Mouse (Mus musculus): Measurements from ENCODE around the gene Ogfod2.

The Ogfod2 gene

DNA sequence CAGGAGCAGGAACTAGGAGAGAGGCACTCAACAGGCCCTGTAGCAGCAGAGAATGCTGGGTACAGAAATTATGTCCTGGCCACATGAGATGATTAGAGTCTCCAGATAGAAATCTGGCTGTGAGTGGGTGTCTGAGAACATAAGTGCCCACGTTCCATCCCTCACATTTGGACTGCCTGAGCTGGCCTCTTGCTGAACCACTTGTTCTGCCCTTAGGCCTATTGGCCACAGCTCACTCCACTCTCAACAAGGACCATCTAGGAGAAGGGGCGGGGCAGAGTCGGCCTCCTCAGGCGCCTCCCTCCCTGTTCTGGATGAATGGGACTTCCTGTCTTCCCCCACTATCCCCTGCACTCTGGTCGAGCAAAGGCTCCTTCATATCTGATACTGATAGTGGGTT is 36.9 kb downstream of the Ogfod2 start:
- in situ Hi-C loops (cut with MboI, MseI): no loop called here

GRCm38 (mm10) chr5:124150895-124151294 is 38.8 kb downstream of the Ogfod2 start:
- in situ Hi-C loops (cut with MboI, MseI): no loop called here

- in situ Hi-C loops (cut with MboI, MseI): no loop called here
Observed at GRCm38 (mm10) chr5:124152734-124153133, 40.6 kb downstream of the Ogfod2 start.

- in situ Hi-C loops (cut with MboI, MseI): no loop called here
Observed at GRCm38 (mm10) chr5:124155943-124156342, 43.8 kb downstream of the Ogfod2 start.

DNA sequence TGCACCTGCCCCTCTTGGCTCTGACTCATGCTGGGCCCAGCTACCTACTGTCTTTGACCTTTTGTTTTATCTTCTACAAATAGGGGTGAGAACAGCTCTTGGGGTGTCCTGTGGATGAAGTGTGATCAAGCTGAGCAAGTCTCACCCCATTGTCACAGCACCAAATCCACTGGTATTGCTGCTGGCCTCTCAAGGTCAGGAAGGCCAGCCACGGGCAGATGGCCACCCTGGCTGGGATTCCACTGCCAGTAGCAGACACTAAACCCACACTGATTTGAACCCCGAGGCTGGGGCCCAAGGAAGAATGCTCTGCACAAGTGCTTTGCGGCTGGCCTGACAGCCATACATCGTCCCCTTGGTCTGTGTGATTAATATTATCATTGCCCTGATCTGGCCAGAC is 46.2 kb downstream of the Ogfod2 start:
- in situ Hi-C loops (cut with MboI, MseI): no loop called here

DNA sequence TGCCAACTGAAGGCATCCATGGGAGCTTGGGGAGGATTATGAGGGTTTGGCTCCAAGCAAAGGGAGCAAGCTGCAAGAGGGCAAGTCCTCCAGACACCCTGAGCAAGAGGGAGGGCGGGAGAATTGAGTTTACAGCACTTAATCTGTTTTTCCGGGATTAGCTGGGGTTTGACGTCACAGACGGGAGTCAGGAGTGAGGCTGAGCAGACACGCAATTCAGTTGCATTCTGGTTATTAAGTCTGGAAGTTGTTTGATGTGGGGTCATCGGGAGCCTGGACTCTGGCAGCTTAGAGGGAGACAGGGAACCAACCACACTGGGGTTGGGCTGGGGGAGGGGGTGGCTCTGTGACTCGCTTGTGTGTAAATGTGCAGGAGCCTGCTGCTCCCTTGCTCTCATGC is 47.4 kb downstream of the Ogfod2 start:
- in situ Hi-C loops (cut with MboI, MseI): no loop called here

DNA sequence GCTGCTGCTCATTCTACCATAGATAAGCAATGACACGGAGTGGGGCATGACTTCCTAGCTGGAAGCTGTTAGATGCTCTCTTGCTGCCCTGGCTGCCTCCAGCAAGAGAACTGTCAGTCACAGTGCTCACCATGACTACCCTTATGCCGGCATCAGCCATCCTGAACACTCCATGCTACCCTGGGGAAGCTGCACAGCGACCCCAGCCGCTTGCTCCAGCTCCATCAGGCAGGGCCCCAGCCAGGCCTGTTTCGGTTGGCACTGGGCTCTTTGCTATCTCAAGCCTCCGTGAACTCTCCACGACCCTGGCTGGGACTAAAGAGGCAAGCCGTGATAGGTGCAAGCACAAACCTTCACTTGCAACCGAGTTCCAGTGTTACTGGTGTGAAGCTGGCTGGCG is 49.7 kb downstream of the Ogfod2 start:
- in situ Hi-C loops (cut with MboI, MseI): loop anchor here (5.0 kb wide), 1 partner anchor 95 kb away; no protein-coding TSS in a partner anchor

DNA sequence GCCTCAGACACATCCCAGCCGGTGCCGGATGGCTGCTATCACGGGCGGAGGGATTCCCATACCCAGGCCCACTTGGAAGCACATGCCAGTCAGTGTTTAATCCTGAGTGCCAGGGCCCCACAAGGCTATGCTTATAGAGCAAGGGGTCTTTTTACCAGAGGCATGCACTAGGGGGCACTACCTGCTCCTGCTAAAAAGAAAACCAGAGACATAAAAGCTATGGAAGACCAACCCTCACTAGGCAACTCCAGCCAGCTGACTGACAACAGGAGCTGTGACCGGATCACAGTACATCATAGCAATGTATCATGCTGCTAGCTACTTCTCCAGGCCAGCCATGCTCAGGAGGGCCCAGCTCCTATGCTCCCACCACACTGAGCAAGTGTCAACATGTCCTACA is 50.5 kb downstream of the Ogfod2 start:
- in situ Hi-C loops (cut with MboI, MseI): loop anchor here (5.0 kb wide), 1 partner anchor 95 kb away; no protein-coding TSS in a partner anchor

DNA sequence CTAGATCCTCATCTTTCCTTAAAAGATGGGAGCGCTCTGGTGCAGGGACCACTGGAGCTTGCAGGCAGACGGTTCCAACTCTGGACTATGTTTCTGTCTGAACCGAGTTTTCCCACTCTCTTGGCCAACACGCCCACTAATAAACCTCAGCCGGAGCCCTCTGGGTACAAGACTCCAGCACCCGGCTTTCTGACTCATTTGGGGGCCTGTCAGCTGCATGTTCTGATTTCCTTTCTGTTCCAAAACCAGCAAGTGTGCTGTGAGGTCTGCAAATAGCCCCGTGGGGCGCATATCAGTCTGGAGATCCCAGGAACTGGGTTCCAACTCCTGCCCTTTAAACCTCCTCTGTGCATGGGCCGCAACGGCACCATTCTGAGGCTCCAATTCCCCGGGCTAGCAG is 51.3 kb downstream of the Ogfod2 start:
- in situ Hi-C loops (cut with MboI, MseI): loop anchor here (5.0 kb wide), 1 partner anchor 94 kb away; no protein-coding TSS in a partner anchor

Data from regulatory T cell (primary cell).